Mouse (Mus musculus): ENCODE measurements around the gene Snph. TPM values are rescaled to one million over a fixed set of nuclear protein-coding genes. Genes with fewer than 3 reads are reported as not detected.

The Snph gene
- polyA plus RNA-seq, 1 experiment from 2014 or later, result 0.04 TPM

DNA sequence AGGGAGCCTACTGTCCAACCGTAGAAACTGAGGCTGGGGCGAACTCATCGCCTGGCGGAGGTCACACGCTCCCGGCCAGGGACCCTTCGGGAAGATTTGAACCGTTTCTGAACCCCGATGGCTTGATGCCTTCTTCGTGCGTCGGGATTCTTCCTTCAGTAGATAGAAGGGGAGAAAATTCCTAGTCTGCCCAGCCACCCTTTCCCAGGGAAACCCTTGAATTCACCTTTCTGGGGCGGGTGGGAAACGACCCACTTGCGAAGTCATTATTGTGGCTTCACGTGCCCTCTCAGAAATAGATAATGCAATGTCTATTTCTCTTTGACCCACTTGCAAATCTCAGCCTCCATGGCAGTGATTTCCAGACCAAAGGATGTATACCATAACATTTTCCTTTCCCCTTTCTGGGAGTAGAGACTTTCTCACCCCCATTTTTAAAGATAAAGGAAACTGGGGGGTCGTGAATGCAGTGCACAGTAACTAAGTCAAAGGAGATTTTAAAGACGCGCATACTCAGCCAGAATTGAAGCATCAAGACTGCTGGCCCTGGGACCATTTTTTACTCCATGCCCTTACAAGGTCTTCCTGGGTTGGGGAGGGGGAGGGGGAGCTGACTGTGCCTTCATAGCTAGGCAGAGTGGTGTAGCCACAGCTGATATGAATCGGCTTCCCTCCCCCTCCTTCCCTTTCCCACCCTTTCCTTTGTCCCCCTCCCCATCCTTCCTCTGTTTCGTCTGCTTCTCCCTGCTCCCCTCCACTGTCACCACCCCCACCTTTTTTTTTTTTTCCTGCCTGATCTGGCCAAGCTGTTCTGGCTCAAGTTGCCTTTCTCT is 89.1 kb downstream of the Snph start:
- peak; percentile 49 for DNase-seq (ENCODE audit: low spot score)

DNA sequence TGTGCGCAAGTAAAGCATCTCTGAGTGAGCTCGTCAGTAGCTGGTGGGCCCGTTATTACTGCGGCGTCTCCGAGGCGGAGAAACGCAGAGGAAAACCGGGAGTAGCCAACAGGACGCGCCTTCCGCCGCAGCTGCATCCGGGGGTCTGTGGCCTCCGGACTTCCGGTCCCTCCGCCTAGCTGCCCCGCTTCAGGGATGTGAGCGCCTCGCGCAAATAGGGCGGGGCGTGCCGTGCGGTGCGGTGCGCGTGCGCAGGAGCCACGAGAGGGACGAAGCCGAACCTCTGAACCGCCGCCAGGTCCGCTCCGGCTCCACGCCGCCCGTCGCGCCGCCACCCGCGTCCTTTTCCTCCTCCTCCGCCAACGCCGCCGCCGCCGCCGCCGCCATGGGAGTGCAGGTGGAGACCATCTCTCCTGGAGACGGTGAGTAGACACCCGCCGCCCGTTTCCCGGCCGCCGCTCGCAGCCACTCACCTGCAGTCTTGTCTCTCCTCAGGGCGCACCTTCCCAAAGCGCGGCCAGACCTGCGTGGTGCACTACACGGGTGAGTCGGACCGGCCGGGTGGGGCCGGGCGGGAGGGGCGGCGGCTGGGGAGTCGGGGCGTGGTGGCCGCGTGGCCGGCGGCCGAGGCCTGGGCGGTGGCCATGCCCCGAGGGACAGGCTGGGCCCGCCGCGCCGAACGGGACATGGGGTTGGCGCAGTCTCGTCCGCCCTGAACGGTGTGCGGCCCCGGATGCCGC is 89.9 kb downstream of the Snph start, which contains the start of gene Fkbp1a:
Gene Fkbp1a, plus strand, starts transcription at position 161 of the 740 bp plus-strand sequence.
- DNase-seq (ENCODE audit: low spot score), result peak; percentile 93

Other genes with a start within 250 kb of the Snph start
- not detected in 2 replicates for gene 4921509C19Rik, start 156.4 kb downstream of the Snph start, polyA plus RNA-seq (2015; fragmentation: Nextera tagmentation; extraction: Ambion mirVana)
- gene Nsfl1c, start 138.4 kb downstream of the Snph start, polyA plus RNA-seq (2015; fragmentation: Nextera tagmentation; extraction: Ambion mirVana), result 169 and 171 TPM in 2 replicates
- 427 and 468 TPM in 2 replicates for gene Fkbp1a, start 90.1 kb downstream of the Snph start, polyA plus RNA-seq (2015; fragmentation: Nextera tagmentation; extraction: Ambion mirVana)
- gene Sdcbp2, start 60.0 kb downstream of the Snph start, polyA plus RNA-seq (2015; fragmentation: Nextera tagmentation; extraction: Ambion mirVana), result 1.3 and 2.3 TPM in 2 replicates
- gene Rad21l, start 35.9 kb upstream of the Snph start, polyA plus RNA-seq (2015; fragmentation: Nextera tagmentation; extraction: Ambion mirVana), result not detected in 2 replicates
- gene Tmem74b, start 69.4 kb upstream of the Snph start, polyA plus RNA-seq (2015; fragmentation: Nextera tagmentation; extraction: Ambion mirVana), result 0.25 and 0.46 TPM in 2 replicates
- gene Psmf1, start 111.6 kb upstream of the Snph start, polyA plus RNA-seq (2015; fragmentation: Nextera tagmentation; extraction: Ambion mirVana), result 52.1 and 55.7 TPM in 2 replicates
- gene Rspo4, start 210.3 kb upstream of the Snph start, polyA plus RNA-seq (2015; fragmentation: Nextera tagmentation; extraction: Ambion mirVana), result 0.10 TPM in 1 of 2 replicates, not detected in the other